Mouse (Mus musculus) layer of hippocampus, adult 2 months (tissue): Measurements from ENCODE around the gene Rasef. TPM values are rescaled to one million over a fixed set of nuclear protein-coding genes. Genes with fewer than 3 reads are reported as not detected.

Experiments
- DNase-seq, 2 experiments: peaks; one replicate each; pipeline ENCODE4 v3.0.0; 2022; ENCODE audit warnings: low spot score in 2 of 2
- H3K27ac ChIP-seq: fragments of 200-600 bp; 2 replicates; pipeline ENCODE4 v1.8.1; 2022
- H3K4me3 ChIP-seq: fragments of 200-600 bp; 2 replicates; pipeline ENCODE4 v1.8.1; 2022; ENCODE audit warnings: mild to moderate bottlenecking
- CTCF ChIP-seq: fragments of 200-600 bp; conservative IDR thresholded peaks from 2 replicates; pipeline ENCODE4 v1.8.1; 2022; ENCODE audit warnings: antibody characterized with exemption, mild to moderate bottlenecking, moderate library complexity
- long read RNA-seq, 2 experiments: library from polyadenylated mRNA; stranded (forward); transcript quantifications; one replicate each; pipeline ENCODE4 v2.0.0; 2021; ENCODE audit warnings: borderline mapping rate in 2 of 2
- total RNA-seq, 2 experiments: library from RNA; stranded (reverse); gene quantifications; 2 replicates each; pipeline ENCODE4 v1.2.3; 2021

The Rasef gene
- total RNA-seq, result under 1 TPM in 1 of 2 experiments, not detected in 1; 0.15 TPM
- long read RNA-seq, experiment 1, result 0 reads
- long read RNA-seq, experiment 2, result 0 reads

DNA sequence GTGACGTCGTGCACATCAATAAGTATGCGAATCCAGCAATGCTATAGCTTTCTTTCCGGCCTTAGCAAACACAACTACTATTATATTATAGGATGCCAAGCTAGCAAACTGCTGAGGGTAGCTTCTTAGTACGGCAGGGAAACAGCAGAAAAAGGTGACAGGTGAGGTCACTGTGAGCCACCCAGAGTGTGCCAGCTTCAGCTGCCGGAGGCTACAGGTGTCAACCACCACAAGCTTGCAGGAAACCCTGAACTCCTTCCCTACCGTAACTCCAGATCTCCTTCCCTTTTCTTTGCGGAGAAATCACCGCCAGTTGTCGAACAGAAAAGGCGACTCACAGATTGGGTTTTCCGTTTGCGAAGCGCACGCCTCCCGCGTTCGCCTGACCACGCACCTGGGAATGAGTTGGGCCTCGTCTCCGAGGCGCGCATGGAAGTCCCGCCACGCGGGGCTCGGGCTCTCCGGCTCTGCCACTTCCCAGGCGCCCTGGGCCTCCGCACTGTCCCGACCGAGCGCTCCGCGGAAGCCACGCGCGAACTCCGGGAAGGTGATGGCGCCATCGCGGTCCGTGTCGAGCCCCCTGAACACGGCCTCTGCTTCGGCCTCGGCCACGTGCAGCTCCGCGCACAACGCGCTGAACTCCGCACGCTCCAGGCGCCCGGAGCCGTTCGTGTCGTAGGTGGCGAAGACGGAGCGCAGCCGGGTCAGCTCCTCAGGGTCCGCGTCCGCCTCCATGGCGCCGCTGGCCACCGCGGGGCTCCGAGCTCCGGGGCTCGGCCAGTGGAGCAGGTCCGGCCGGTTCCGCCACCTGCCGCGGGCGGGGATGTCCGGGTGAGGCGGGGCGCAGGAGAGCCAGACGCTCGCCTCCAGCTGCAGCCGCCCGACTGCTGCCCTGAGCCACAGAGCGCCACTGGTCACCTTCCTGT lies at the start of gene Rasef:
Gene Rasef, minus strand, starts transcription at position 735 of the 926 bp plus-strand sequence.
- TF ChIP-seq CTCF, result no peak
- peak; percentile 0 to 11 for DNase-seq
- Histone ChIP-seq H3K27ac (no peak within 1 kb of the TSS), H3K4me3 (peak within 1 kb of the TSS; percentile 57)

DNA sequence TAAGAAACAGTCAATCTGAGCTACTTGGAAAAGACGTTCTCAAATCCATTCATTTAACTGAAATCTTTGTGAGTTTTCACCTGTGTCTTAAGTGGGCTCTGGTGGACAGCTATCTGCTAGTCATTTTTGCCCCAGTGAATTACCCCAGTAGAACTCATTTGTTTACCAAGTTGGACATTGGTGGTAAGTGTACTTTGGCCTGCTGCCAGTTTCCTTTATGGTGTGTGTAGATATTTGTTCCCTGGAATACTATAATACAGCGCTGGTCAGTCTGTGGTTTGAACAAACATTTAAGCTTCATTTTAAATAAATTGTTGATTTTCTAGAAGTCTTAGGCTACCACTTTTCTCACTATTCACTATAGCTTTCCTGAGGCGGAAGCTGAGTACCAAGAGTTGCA lies 35.8 kb upstream of the Rasef start:
- no peak overlapping the region for H3K4me3 ChIP-seq
- no peak for TF ChIP-seq CTCF

DNA sequence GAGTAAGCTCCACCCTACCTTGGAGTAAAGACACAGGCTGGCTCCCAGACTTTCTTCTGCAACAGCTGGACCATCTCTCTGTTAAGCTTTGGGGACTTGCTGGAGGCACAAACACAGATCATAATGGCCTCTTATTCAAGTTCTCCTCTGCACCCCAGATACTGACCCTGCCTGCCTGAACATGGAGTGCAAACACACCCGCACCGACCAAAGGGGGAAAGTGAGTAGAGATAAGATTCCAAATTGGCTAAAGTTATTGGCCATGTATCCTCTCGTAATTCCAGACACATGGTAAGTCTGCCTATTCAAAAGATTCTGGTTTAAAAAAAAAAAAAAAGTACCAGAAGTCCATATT lies 369 bp upstream of the Rasef start:
- H3K27ac ChIP-seq, result no peak overlapping the region
- no peak for TF ChIP-seq CTCF
- peak overlapping the region; percentile 57 for H3K4me3 ChIP-seq
- no peak for DNase-seq

More for the DNA sequence above, 35.8 kb upstream of the Rasef start:
- no peak for DNase-seq
- H3K27ac ChIP-seq, result no peak overlapping the region

DNA sequence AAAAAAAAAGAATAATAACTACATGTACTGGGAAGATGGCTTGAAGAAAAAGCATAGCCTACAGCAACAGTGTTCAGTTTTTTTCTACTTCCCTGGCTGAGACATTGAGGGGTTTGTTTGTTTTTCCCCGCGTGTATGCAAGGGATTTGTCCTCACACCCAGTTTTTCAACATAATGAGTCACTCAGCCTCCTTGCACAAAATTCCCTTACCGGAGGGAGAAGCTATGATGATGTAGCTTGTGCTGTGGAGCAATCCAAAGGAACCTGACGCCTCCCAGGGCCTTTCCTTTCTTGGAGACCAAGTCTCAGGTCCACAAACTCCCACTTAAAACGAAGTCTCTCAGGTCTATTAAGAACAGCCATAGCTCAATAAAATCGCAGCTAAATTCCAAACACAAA lies 1.3 kb downstream of the Rasef start:
- H3K4me3 ChIP-seq, result no peak overlapping the region

DNA sequence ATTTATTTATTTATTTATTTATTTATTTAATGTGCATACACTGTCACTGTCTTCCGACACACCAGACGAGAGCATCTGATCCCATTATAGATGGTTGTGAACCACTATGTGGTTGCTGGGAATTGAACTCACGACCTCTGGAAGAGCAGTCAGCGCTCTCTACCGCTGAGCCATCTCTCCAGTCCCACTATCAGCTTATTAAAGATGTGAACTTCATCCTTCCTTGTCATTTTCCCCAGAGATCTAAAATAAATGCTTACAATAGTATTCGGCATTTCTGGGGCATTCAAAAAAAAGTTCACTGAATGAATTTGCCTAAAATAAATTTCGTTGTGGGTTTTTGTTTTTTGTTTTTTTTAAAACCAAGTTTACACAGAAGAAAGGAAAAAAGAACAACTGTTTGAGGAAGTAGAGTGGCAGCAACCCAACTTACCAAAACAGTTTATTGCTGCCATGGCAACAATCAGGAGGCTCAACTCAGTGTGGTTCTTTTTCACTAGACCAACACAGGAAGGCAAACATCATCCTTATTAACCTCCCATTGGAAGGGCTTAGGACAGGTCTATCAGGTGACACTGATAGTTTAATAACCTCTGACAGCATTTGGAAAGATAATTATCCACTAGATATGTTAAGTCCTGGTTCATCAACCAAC lies 2.6 kb downstream of the Rasef start:
- DNase-seq, result no peak
- no peak for TF ChIP-seq CTCF
- Histone ChIP-seq H3K4me3 (no peak overlapping the region), H3K27ac (no peak overlapping the region)

More for the DNA sequence above, 1.3 kb downstream of the Rasef start:
- no peak for TF ChIP-seq CTCF
- no peak overlapping the region for H3K27ac ChIP-seq
- DNase-seq, result no peak

DNA sequence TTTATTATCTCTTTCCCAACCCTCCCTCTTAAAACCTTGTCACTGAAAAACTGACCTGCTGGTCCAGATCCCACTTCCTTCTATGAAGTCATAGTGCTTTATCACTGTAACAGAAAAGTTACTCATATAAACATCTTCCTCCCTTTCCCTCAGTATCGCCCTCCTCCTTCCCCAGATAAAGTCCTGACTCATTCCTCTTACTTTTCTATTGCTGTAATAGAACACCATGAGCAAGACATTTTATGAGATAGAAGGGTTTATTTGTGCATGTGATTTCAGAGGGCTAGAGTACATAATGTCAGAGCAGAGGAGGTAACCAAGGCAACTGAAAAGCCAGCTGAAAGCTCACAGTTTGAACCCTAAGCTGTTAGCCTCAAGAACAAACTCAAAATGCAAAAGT lies 6.6 kb downstream of the Rasef start:
- Histone ChIP-seq H3K4me3 (no peak overlapping the region), H3K27ac (no peak overlapping the region)
- TF ChIP-seq CTCF, result no peak
- no peak for DNase-seq

DNA sequence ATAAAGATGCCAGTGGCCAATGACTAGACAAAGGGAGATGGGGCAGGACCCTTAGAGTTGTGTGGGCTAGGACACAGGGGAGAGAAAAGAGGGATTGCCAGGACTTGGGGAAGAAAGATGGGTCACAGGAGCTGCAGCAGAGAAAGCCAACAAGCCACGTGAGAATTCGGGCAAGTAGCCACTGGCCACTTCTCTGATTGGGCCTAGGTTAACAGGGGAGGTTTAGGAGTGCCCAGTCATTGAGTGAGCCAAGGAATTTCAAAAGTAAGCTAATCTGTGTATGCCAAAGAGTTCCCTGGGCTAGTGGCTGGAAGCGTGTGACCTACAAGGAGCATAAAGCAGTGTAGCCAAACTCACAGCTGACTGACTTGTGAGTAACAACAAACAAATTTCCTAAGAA lies 9.7 kb downstream of the Rasef start:
- H3K27ac ChIP-seq, result no peak overlapping the region
- DNase-seq, result no peak
- TF ChIP-seq CTCF, result no peak
- no peak overlapping the region for H3K4me3 ChIP-seq

DNA sequence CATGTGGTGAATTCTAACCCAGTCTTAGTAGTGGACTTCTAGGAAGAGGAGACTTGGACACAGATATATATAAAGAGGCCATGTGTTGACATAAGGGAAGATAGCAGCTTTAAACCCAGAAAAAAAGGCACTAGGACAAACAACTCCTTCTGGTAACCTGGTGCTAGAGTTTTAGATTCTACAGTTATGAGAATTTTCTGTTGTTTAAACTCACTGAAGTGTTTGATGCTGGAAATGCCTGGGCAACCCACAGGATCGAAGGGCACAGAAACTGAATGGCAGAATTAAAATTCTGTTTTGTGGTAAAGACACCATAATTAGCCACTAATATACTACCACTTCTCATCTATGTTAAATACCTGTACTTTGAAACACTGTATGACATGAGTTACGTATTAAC lies 15.5 kb downstream of the Rasef start:
- Histone ChIP-seq H3K27ac (no peak overlapping the region), H3K4me3 (no peak overlapping the region)
- no peak for DNase-seq
- TF ChIP-seq CTCF, result no peak

DNA sequence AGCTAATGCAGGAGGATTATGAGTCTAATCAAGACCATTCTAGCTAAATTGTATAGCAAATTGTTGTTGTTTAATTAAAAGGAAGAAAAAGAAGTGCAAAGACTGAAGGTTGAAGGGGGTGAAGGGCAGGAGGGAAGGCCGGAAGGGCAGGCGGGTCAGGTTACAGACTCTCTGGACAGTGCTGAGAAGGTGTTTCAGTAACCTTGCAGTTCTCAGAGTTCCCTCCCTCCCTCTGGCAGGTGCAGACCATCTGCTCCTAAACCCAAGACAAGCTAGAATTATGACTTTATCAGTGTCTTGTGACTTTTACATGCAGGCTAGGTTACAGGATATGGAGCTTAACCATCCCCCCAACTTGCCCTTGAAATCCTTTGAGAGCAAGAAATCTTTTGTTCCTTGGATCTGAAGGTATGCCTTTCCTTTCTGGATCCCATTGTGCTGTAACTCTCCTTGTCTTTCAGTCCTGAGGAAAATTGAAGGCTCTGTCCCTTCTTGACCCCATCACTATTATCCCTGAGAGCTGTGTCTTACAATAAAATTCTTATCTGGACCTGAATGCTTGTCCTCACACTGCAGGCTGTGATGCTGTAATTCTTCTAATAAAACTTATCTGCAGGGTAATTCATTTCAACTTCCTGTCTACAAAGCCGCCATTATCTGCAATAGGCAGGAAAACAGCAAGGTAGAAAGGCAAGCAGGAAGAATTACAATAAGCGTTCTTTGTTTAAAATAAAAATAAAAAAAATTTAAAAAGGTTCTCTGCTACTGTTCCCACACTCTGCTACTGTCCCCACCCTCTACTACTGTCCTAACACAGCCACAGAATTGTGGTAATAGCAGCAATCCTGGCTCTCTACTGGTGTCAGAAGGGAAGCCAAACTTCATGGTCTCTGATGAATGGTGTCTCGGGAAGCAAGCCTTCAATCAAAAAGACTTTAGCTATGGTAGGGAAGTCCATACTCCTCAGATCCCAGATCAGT lies 16.7 kb downstream of the Rasef start:
- TF ChIP-seq CTCF, result no peak
- no peak for DNase-seq

DNA sequence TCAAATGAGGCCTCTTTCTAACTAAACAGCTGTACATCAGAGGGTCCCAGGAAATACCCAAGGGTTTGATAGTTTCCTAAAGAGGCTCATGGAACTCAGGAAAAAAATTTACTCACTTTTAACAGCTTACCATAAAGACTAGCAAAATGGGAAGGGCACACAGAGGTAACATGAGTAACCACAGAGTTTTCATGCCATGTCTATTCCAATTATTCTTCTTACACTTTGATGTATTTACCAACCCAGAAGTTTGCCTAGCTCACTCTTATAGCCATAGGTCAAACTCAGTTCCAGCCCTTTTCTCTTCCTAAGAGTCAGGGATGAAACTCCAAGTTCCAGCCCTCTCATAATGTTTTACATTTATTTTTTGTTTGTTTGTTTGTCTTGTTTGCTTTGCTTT lies 18.8 kb downstream of the Rasef start:
- no peak for DNase-seq
- Histone ChIP-seq H3K27ac (no peak overlapping the region), H3K4me3 (no peak overlapping the region)
- no peak for TF ChIP-seq CTCF

More for the DNA sequence above, 16.7 kb downstream of the Rasef start:
- Histone ChIP-seq H3K4me3 (no peak overlapping the region), H3K27ac (no peak overlapping the region)

DNA sequence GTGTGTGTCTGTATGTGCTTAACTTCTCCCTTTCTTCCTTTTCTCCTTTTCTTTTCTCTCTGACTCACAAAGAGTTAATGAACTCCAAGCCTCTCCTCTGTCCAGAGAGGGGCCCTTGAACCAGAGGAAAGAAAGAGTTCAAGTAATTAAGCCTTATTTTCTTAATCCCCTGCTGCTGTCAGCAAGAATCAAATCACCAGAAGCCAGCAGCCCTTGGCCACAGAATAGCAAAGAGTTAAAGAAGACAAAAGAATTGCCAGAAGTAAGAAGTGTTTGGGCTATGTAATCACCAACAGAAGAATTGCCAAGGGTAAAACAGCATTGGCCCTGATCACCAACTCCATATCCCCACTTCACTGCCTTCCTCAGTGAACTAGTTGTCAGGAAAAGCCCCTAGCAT lies 20.2 kb downstream of the Rasef start:
- no peak for DNase-seq
- H3K4me3 ChIP-seq, result no peak overlapping the region
- H3K27ac ChIP-seq, result no peak overlapping the region
- no peak for TF ChIP-seq CTCF

DNA sequence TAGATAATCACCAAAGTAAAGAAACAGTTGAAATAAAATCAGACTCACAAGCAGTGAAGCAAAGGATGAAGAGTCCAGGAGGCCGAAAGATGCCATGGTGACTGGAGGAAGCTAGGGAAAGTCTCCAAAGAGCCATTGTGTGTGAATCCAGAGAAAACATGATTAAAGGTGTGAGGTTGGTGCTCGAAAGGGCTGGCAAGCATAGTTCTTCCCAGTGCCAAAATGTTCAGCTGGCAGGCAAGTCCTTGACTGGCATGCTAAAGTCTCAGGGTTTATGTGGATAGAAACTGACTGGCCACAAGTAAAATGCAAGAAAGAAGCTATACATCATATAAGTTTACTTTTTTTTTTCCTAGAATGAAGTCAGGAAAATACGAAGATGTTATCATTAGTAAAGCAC lies 22.6 kb downstream of the Rasef start:
- Histone ChIP-seq H3K4me3 (no peak overlapping the region), H3K27ac (no peak overlapping the region)
- TF ChIP-seq CTCF, result no peak
- no peak for DNase-seq
